In genomic region chr11:70016669-70017068, GRCm38 (mm10) we compare ENCODE assay signal across 8 mouse cellular contexts. TPM values are rescaled to one million over a fixed set of nuclear protein-coding genes. Genes with fewer than 3 reads are reported as not detected.
A peak's percentile ranks its signal among the peaks of the same experiment; 100 is the strongest.
DNase-seq lines count a peak whose midpoint lies in the region; ATAC-seq and TF ChIP-seq lines count a peak whose summit lies in the region.

Gene Dlg4 (plus strand): TSS chr11:70016942.

- 69% methylated on average over 3 of the region's 3 CpGs for WGBS in kidney, postnatal 0 days
- WGBS in heart, embryonic 14.5 days = 67% methylated on average over 3 of the region's 3 CpGs

- no peaks in the 10 kb centered on the region for H3K9me3 ChIP-seq in kidney, postnatal 0 days (replicated peaks; ENCODE audit: low read length)
- no peaks in the 10 kb centered on the region for H3K9me3 ChIP-seq in heart, embryonic 14.5 days (ENCODE audit: control insufficient read depth, low read length)

- intact Hi-C loops in left cerebral cortex, postnatal 4 days (cut with DNase I) = no loop called here

- no peaks in the 10 kb centered on the region for H3K27me3 ChIP-seq in kidney, postnatal 0 days (ENCODE audit: insufficient read depth, low read length)
- H3K27me3 ChIP-seq in heart, embryonic 14.5 days (ENCODE audit: control insufficient read depth, insufficient read depth, low read length) = no peaks in the 10 kb centered on the region

- H3K9ac ChIP-seq in kidney, postnatal 0 days (ENCODE audit: low read depth, low read length) = peak within 1 kb of the TSS; percentile 80
- peak within 1 kb of the TSS; percentile 83 for H3K9ac ChIP-seq in heart, embryonic 14.5 days (ENCODE audit: low read length)

- TF ChIP-seq CTCF in kidney, postnatal 0 days (IDR thresholded peaks at IDR 0.05; ENCODE audit: low read depth) = no peak

- peak within 1 kb of the TSS; percentile 92 for H3K4me2 ChIP-seq in kidney, postnatal 0 days (ENCODE audit: low read length)
- peak within 1 kb of the TSS; percentile 71 for H3K4me2 ChIP-seq in heart, embryonic 14.5 days (ENCODE audit: low read length)

- DNase-seq in kidney, postnatal 0 days (ENCODE audit: low spot score) = no peak
- no peak for DNase-seq in kidney, postnatal 10 days
- no peak for DNase-seq in adrenal gland, postnatal 25 days
- DNase-seq in left cerebral cortex, postnatal 4 days = no peak
- no peak for DNase-seq in ovary, adult 18-20 months (ENCODE audit: low spot score)
- no peak for DNase-seq in cerebellum, adult 11-12 months

- H3K4me3 ChIP-seq in kidney, postnatal 0 days (replicated peaks; ENCODE audit: low read depth, low read length) = no peak within 1 kb of the TSS
- no peak within 1 kb of the TSS for H3K4me3 ChIP-seq in heart, embryonic 14.5 days (ENCODE audit: control insufficient read depth in 1 of 2, insufficient read depth in 1 of 2, low read depth in 1 of 2, low read length in 2 of 2)

- 0 out of 2 replicates have a peak within 1 kb of the TSS, but pooled peaks have one; percentile 6 for H3K27ac ChIP-seq in kidney, postnatal 0 days
- 0 out of 4 replicates have a peak within 1 kb of the TSS, but pooled peaks of 1 of the 2 experiments have one; percentile 4 for H3K27ac ChIP-seq in heart, embryonic 14.5 days (replicated peaks in 1 of 2; ENCODE audit: control insufficient read depth in 1 of 2, insufficient read depth in 1 of 2, low read depth in 2 of 2, low read length in 2 of 2)

- ATAC-seq in kidney, postnatal 0 days (replicated peaks; ENCODE audit: low FRiP score, low read depth) = no peak
- ATAC-seq in heart, embryonic 14.5 days (ENCODE audit: insufficient number of reproducible peaks, insufficient read depth, low FRiP score, low read depth) = no peak
- no peak for ATAC-seq in activated CD4-positive, CD25-positive, alpha-beta regulatory T cell, adult 4 months

- H3K4me1 ChIP-seq in kidney, postnatal 0 days (replicated peaks; ENCODE audit: insufficient read depth, low read length) = peaks cover 25% of the 10 kb centered on the region
- H3K4me1 ChIP-seq in heart, embryonic 14.5 days (ENCODE audit: control insufficient read depth in 2 of 2, insufficient read depth in 2 of 2, low read length in 2 of 2) = peaks cover 15 to 46% of the 10 kb centered on the region in 2 experiments

- H3K36me3 ChIP-seq in kidney, postnatal 0 days (ENCODE audit: insufficient read depth, low read length) = peaks cover 14% of the 10 kb centered on the region
- peaks cover 24% of the 10 kb centered on the region for H3K36me3 ChIP-seq in heart, embryonic 14.5 days (ENCODE audit: control insufficient read depth, insufficient read depth, low read length)

RNA-seq across cellular contexts. Expression of gene Dlg4, which starts in this region (rescaled TPM):
- polyA plus RNA-seq in kidney, postnatal 0 days (2015; fragmentation: Nextera tagmentation; extraction: Ambion mirVana) = 4.3 and 6.5 TPM in 2 replicates
- total RNA-seq in adrenal gland, postnatal 25 days (2021) = 30.7 and 31.0 TPM in 2 replicates
- polyA plus RNA-seq in heart, embryonic 14.5 days (2014; fragmentation: Nextera tagmentation; extraction: Ambion mirVana) = 3.4 and 6.0 TPM in 2 replicates
- total RNA-seq in left cerebral cortex, postnatal 4 days (2021) = 100 to 1,000 TPM; 496 to 497 TPM
- polyA plus RNA-seq in activated CD4-positive, CD25-positive, alpha-beta regulatory T cell, adult 4 months (2017; shearing (Covaris generic)) = 10 to 100 TPM in 1 of 2 experiments, 1 to 10 TPM in 1; 9.7 to 11.6 TPM

Comparison
In these comparisons a context has a peak if more than half of its experiments do, and no peak if none do; other contexts are left out.
1. RNA of gene Dlg4 (total RNA-seq): 496 to 497 TPM in left cerebral cortex, postnatal 4 days; 30.7 to 31.0 TPM in adrenal gland, postnatal 25 days; every median in the first group is over 10 times any median in the second.